In genomic region chr3:95673707-95674211, GRCm38 (mm10) we compare ENCODE assay signal across 8 mouse cellular contexts. TPM values are rescaled to one million over a fixed set of nuclear protein-coding genes. Genes with fewer than 3 reads are reported as not detected.
DNase-seq lines count a peak whose midpoint lies in the region; ATAC-seq and TF ChIP-seq lines count a peak whose summit lies in the region.

No protein-coding gene starts in this region.

- H3K4me3 ChIP-seq in hindbrain, embryonic 10.5 days, result peak overlapping the region; percentile 11; the same call in 1 of the 2 replicates
- H3K4me3 ChIP-seq in hindbrain, embryonic 16.5 days (ENCODE audit: low read length), result no peak overlapping the region
- peak overlapping the region; percentile 47 for H3K4me3 ChIP-seq in bone marrow macrophage, adult 2 months (ENCODE audit: insufficient read depth, low read length)
- no peak overlapping the region for H3K4me3 ChIP-seq in hindbrain, embryonic 11.5 days (ENCODE audit: low read depth, low read length)
- no peak overlapping the region; the same call in 1 of the 2 replicates for H3K4me3 ChIP-seq in lung, embryonic 15.5 days

- no peak for TF ChIP-seq CTCF in bone marrow macrophage, adult 2 months (IDR thresholded peaks at IDR 0.05; ENCODE audit: low read depth, low read length)

- TF ChIP-seq POLR2A in bone marrow macrophage, adult 2 months (IDR thresholded peaks at IDR 0.05; ENCODE audit: borderline replicate concordance, low read depth, low read length), result no peak

- H3K27me3 ChIP-seq in hindbrain, embryonic 10.5 days (ENCODE audit: insufficient read depth, poor library complexity, severe bottlenecking), result no peaks in the 10 kb centered on the region
- no peaks in the 10 kb centered on the region for H3K27me3 ChIP-seq in hindbrain, embryonic 16.5 days (replicated peaks; ENCODE audit: control insufficient read depth, insufficient read depth, low read length)
- H3K27me3 ChIP-seq in hindbrain, embryonic 11.5 days (ENCODE audit: control insufficient read depth, insufficient read depth, low read length), result no peaks in the 10 kb centered on the region
- no peaks in the 10 kb centered on the region for H3K27me3 ChIP-seq in lung, embryonic 15.5 days

- peaks cover 59% of the 10 kb centered on the region for H3K4me1 ChIP-seq in hindbrain, embryonic 10.5 days (replicated peaks)
- H3K4me1 ChIP-seq in hindbrain, embryonic 16.5 days (ENCODE audit: control insufficient read depth, insufficient read depth, low read depth, low read length), result peaks cover 9% of the 10 kb centered on the region
- peaks cover 60% of the 10 kb centered on the region for H3K4me1 ChIP-seq in bone marrow macrophage, adult 2 months (ENCODE audit: control insufficient read depth, insufficient read depth, low read length)
- no peaks in the 10 kb centered on the region; the same call in 1 of the 2 replicates for H3K4me1 ChIP-seq in hindbrain, embryonic 11.5 days (replicated peaks; ENCODE audit: control insufficient read depth, insufficient read depth, low read length)
- H3K4me1 ChIP-seq in lung, embryonic 15.5 days, result peaks cover 60% of the 10 kb centered on the region

- DNase-seq in hindbrain, embryonic 10.5 days (ENCODE audit: low spot score), result no peak
- no peak for DNase-seq in hindbrain, embryonic 11.5 days (ENCODE audit: low spot score)
- DNase-seq in right cerebral cortex, postnatal 36 days (ENCODE audit: low spot score in 2 of 2), result no peak
- DNase-seq in adrenal gland, adult 2 months, result no peak

- H3K36me3 ChIP-seq in hindbrain, embryonic 10.5 days, result peaks cover 66% of the 10 kb centered on the region
- H3K36me3 ChIP-seq in hindbrain, embryonic 16.5 days (ENCODE audit: control insufficient read depth, insufficient read depth, low read length), result peaks cover 5% of the 10 kb centered on the region
- no peaks in the 10 kb centered on the region for H3K36me3 ChIP-seq in hindbrain, embryonic 11.5 days (ENCODE audit: control insufficient read depth, insufficient read depth, low read length)
- H3K36me3 ChIP-seq in lung, embryonic 15.5 days, result peaks cover 12% of the 10 kb centered on the region; the same call in 1 of the 2 replicates

- ATAC-seq in hindbrain, embryonic 16.5 days, result no peak
- ATAC-seq in hindbrain, embryonic 11.5 days (ENCODE audit: low FRiP score), result no peak; the same call in 1 of the 2 replicates
- ATAC-seq in lung, embryonic 15.5 days (ENCODE audit: borderline replicate concordance, extremely low read depth, low FRiP score, low TSS enrichment), result no peak
- no peak for ATAC-seq in frontal cortex, adult (ENCODE audit: low TSS enrichment)

- H3K9me3 ChIP-seq in hindbrain, embryonic 10.5 days, result no peaks in the 10 kb centered on the region
- H3K9me3 ChIP-seq in hindbrain, embryonic 16.5 days (ENCODE audit: control insufficient read depth, low read length), result no peaks in the 10 kb centered on the region
- no peaks in the 10 kb centered on the region for H3K9me3 ChIP-seq in hindbrain, embryonic 11.5 days (ENCODE audit: control insufficient read depth, low read length)
- H3K9me3 ChIP-seq in lung, embryonic 15.5 days, result no peaks in the 10 kb centered on the region

- H3K4me2 ChIP-seq in hindbrain, embryonic 16.5 days (ENCODE audit: low read length), result no peak overlapping the region
- no peak overlapping the region for H3K4me2 ChIP-seq in hindbrain, embryonic 11.5 days (replicated peaks; ENCODE audit: low read depth, low read length)
- peak overlapping the region; percentile 40 for H3K4me2 ChIP-seq in lung, embryonic 15.5 days

- 24% methylated on average over 11 of the region's 11 CpGs for WGBS in hindbrain, embryonic 10.5 days
- 30% methylated on average over 11 of the region's 11 CpGs for WGBS in hindbrain, embryonic 16.5 days
- WGBS in hindbrain, embryonic 11.5 days, result 29% methylated on average over 8 of the region's 11 CpGs
- WGBS in lung, embryonic 15.5 days, result 11% methylated on average over 11 of the region's 11 CpGs

- peak overlapping the region; percentile 79 for H3K27ac ChIP-seq in hindbrain, embryonic 10.5 days
- no peak overlapping the region for H3K27ac ChIP-seq in hindbrain, embryonic 16.5 days (ENCODE audit: low read depth, low read length)
- H3K27ac ChIP-seq in bone marrow macrophage, adult 2 months (ENCODE audit: insufficient read depth, low read depth, low read length), result peak overlapping the region; percentile 99
- H3K27ac ChIP-seq in hindbrain, embryonic 11.5 days (ENCODE audit: low read depth, low read length), result peak overlapping the region; percentile 30; the same call in 1 of the 2 replicates
- peak overlapping the region; percentile 95 for H3K27ac ChIP-seq in lung, embryonic 15.5 days

- H3K9ac ChIP-seq in hindbrain, embryonic 16.5 days (ENCODE audit: low read depth, low read length), result no peak overlapping the region
- no peak overlapping the region for H3K9ac ChIP-seq in hindbrain, embryonic 11.5 days (ENCODE audit: low read depth, low read length)
- peak overlapping the region; percentile 11; the same call in 1 of the 2 replicates for H3K9ac ChIP-seq in lung, embryonic 15.5 days

RNA-seq across cellular contexts. Expression of gene Adamtsl4, which starts 14.0 kb away (rescaled TPM):
- polyA plus RNA-seq in hindbrain, embryonic 10.5 days (2016; fragmentation: Nextera tagmentation; extraction: Ambion mirVana), result 0.73 and 0.86 TPM in 2 replicates
- polyA plus RNA-seq in hindbrain, embryonic 16.5 days (2015; fragmentation: Nextera tagmentation; extraction: Ambion mirVana), result 1.4 and 2.4 TPM in 2 replicates
- polyA plus RNA-seq in bone marrow macrophage, adult 2 months (2012; ENCODE audit: insufficient read depth, insufficient read length, missing spikeins), result 2.4 and 2.6 TPM in 2 replicates
- polyA plus RNA-seq in hindbrain, embryonic 11.5 days (2014; fragmentation: Nextera tagmentation; extraction: Ambion mirVana), result 0.14 and 0.80 TPM in 2 replicates
- 3.1 and 5.7 TPM in 2 replicates for polyA plus RNA-seq in lung, embryonic 15.5 days (2015; fragmentation: Nextera tagmentation; extraction: Ambion mirVana)
- total RNA-seq in adrenal gland, adult 2 months (2021), result 1 to 10 TPM; 6.0 to 8.8 TPM
- polyA plus RNA-seq in adrenal gland, adult 2 months (2012; rRNA removed), result 11.0 and 17.4 TPM in 2 replicates

RNA-seq across cellular contexts. Expression of gene Mcl1, which starts 15.2 kb away (rescaled TPM):
- 47.2 and 53.4 TPM in 2 replicates for polyA plus RNA-seq in hindbrain, embryonic 10.5 days (2016; fragmentation: Nextera tagmentation; extraction: Ambion mirVana)
- 20.2 and 39.4 TPM in 2 replicates for polyA plus RNA-seq in hindbrain, embryonic 16.5 days (2015; fragmentation: Nextera tagmentation; extraction: Ambion mirVana)
- 565 and 578 TPM in 2 replicates for polyA plus RNA-seq in bone marrow macrophage, adult 2 months (2012; ENCODE audit: insufficient read depth, insufficient read length, missing spikeins)
- polyA plus RNA-seq in hindbrain, embryonic 11.5 days (2014; fragmentation: Nextera tagmentation; extraction: Ambion mirVana), result 76.1 and 87.4 TPM in 2 replicates
- 64.5 and 65.2 TPM in 2 replicates for polyA plus RNA-seq in lung, embryonic 15.5 days (2015; fragmentation: Nextera tagmentation; extraction: Ambion mirVana)
- 100 to 1,000 TPM; 152 to 159 TPM for total RNA-seq in adrenal gland, adult 2 months (2021)
- polyA plus RNA-seq in adrenal gland, adult 2 months (2012; rRNA removed), result 272 and 291 TPM in 2 replicates

RNA-seq across cellular contexts. Expression of gene Ensa, which starts 49.0 kb away (rescaled TPM):
- 84.8 and 89.9 TPM in 2 replicates for polyA plus RNA-seq in hindbrain, embryonic 10.5 days (2016; fragmentation: Nextera tagmentation; extraction: Ambion mirVana)
- 109 and 118 TPM in 2 replicates for polyA plus RNA-seq in hindbrain, embryonic 16.5 days (2015; fragmentation: Nextera tagmentation; extraction: Ambion mirVana)
- 99.2 and 115 TPM in 2 replicates for polyA plus RNA-seq in bone marrow macrophage, adult 2 months (2012; ENCODE audit: insufficient read depth, insufficient read length, missing spikeins)
- 83.4 and 87.4 TPM in 2 replicates for polyA plus RNA-seq in hindbrain, embryonic 11.5 days (2014; fragmentation: Nextera tagmentation; extraction: Ambion mirVana)
- polyA plus RNA-seq in lung, embryonic 15.5 days (2015; fragmentation: Nextera tagmentation; extraction: Ambion mirVana), result 65.3 and 69.2 TPM in 2 replicates
- 100 to 1,000 TPM in 1 of 2 experiments, 10 to 100 TPM in 1; 82.5 to 104 TPM for total RNA-seq in adrenal gland, adult 2 months (2021)
- 7.2 and 9.0 TPM in 2 replicates for polyA plus RNA-seq in adrenal gland, adult 2 months (2012; rRNA removed)

Comparison
In these comparisons a context has a peak if more than half of its experiments do, and no peak if none do; other contexts are left out.
1. H3K4me3 ChIP-seq: peak in hindbrain, embryonic 10.5 days (single experiment) and bone marrow macrophage, adult 2 months (single experiment); none in hindbrain, embryonic 16.5 days (single experiment), hindbrain, embryonic 11.5 days (single experiment) and lung, embryonic 15.5 days (single experiment).